Mouse (Mus musculus): ENCODE results near the gene Mamstr. TPM values are rescaled to one million over a fixed set of nuclear protein-coding genes. Genes with fewer than 3 reads are reported as not detected.

Gene Mamstr
- polyA plus RNA-seq, 1 experiment, result 6.1 TPM

DNA sequence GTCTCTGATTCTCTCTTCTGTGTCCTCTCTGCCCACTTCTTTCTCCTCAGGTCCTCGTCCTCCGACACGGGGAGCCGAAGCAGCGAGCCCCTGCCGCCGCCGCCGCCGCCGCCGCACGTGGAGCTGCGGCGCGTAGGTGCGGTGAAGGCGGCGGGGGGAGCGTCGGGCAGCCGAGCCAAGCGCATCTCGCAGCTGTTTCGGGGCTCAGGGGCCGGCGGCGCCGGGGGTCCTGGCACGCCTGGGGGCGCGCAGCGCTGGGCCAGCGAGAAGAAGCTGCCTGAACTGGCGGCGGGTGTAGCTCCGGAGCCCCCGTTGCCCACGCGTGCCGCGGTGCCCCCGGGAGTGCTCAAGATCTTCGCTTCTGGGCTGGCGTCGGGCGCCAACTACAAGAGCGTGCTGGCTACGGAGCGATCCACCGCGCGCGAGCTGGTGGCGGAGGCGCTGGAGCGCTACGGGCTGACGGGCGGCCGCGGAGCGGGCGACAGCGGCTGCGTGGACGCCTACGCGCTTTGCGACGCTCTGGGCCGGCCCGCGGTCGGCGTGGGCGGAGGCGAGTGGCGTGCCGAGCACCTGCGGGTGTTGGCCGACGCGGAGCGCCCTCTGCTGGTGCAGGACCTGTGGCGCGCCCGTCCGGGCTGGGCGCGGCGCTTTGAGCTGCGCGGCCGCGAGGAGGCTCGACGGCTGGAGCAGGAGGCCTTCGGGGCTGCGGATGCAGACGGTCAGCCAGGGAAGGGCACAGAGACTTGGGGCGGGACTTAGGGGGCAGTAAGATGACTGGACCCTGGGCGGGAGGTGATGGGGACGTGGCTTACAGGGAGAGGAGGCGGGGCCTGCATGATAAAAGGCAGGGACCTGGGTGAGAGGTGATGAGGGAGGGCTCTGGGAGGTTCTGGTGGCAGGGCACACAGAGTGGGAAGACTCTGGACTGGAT is 11.1 kb upstream of the Mamstr start:
- no peak for DNase-seq (ENCODE audit: low read depth)

DNA sequence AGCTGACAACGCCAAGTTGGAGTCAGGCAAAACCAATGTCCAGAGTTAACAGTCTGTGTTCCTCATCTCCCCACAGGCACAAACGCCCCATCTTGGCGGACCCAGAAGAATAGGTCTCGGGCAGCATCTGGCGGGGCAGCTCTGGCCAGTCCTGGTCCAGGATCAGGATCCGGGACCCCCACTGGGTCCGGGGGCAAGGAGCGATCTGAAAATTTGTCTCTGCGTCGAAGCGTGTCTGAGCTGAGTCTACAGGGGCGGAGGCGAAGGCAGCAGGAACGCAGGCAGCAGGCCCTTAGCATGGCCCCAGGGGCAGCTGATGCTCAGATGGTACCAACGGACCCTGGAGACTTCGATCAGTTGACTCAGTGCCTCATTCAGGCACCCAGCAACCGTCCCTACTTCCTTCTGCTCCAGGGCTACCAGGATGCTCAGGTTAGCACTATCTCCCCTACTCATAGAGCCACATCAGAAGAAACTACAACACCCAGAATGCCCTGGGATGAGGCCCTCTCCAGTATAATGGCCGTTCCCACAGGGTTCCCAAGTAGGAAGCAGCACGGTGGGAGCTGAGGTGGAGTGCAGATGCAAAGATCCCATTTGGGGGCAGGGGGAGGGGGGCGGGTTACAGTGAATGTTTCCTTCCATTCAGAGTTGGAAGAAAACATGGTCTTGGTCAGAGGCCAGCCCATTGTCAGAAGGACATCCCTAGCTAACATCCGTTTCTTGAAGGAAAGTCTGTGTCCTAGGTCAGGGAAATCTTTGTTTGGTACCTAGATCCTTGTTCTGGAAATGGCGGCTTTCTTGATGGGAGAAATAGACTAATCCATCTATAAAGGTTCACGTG is 9.5 kb upstream of the Mamstr start:
- DNase-seq (ENCODE audit: low read depth), result no peak

DNA sequence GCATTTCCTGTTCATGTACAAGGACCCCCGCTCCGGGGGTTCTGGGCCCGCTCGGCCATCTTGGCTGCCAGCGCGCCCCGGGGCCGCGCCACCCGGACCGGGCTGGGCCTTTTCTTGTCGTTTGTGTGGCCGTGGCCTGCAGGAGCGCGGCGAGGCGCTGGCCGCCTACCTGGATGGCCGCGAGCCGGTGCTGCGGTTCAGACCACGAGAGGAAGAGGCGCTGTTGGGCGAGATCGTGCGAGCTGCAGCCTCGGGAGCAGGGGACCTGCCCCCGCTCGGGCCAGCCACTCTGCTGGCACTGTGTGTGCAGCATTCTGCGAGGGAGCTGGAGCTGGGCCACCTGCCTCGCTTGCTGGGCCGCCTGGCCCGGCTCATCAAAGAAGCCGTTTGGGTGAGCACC is 7.3 kb upstream of the Mamstr start:
- DNase-seq (ENCODE audit: low read depth), result no peak

DNA sequence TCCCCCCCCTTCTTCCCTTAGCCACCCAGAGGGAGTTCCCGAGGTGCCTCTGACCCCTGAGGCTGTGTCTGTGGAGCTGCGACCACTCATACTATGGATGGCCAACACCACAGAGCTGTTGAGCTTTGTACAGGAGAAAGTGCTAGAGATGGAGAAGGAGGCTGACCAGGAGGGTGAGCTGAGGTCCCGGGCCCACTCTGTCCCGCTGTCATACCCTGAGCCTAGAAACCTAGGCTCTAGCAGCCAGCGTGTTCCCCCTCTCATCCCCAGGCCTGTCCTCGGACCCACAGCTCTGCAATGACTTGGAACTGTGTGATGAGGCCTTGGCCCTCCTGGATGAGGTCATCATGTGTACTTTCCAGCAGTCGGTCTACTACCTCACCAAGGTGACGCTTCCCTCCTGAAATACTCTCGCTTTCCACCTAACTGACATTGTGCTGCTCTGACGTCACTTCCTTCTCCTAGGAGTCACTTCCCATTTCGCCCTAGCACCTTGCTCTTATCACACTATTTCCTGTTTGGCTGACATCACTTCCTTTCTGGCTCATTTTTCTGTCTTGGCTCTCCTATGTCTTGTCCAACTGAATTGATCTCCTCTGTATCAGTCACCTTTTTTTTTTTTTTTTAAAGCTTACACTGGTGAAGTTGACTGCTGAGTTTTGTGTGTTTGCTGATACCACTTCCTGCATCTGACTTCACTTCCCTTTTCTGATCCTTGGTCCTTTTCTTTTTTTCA is 4.7 kb upstream of the Mamstr start:
- DNase-seq (ENCODE audit: low read depth), result no peak

DNA sequence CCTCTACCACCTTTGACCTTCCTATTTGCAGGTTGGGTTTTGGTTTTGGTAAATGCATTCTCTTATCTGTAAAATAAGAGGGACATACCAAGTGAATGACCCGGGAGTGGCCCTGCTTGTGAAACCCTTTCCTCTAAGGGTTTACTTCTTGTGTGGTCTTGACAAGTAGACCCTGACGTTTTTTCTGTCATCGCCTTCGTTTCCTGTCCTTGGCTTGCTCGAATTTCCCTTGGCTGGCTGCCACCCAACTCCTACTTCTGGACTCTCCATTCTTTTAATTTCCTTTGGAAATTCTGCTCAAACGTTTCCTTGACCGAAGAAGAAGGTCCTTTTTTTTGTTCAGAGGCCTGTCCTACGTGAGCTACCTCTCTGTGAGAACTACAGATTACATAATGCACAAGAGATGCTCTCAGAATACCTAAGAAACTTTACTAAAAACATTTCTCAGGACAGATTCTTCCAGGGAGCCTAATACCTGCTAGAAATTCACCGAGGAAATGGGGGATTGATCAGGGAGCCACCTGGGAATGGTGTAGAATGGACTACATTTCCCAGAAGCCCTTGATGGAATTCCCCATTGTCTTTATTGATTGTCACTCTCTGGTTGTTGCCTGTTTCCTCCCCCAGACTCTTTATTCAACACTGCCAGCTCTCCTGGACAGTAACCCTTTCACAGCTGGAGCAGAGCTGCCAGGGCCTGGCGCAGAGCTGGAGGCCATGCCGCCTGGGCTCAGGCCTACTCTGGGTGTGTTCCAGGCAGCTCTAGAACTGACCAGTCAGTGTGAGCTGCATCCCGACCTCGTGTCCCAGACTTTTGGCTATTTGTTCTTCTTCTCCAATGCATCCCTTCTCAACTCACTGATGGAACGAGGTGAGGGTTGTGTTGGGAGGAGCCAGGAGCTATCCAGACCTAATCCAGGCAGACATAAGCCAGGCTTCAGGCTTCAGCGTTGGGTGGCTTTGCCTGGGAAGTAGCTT is 3.8 kb upstream of the Mamstr start:
- DNase-seq (ENCODE audit: low read depth), result no peak

DNA sequence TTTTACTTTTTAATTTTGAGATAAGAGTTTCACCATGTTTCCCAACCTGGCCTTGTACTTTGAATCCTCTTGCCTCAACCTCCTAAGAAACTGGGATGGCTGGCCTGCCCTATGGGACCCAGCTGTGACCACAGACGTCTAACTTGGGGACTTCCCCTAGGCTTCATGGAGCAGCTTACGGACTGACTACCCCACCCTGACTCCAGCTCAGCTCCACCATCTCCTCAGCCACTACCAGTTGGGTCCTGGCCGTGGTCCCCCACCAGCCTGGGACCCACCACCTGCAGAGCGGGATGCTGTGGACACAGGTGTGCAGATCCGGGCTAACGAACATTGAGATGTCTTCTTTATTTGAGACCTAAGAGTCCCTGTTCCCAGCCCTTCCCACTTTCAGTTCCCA is 2.1 kb upstream of the Mamstr start:
- no peak for DNase-seq (ENCODE audit: low read depth)

DNA sequence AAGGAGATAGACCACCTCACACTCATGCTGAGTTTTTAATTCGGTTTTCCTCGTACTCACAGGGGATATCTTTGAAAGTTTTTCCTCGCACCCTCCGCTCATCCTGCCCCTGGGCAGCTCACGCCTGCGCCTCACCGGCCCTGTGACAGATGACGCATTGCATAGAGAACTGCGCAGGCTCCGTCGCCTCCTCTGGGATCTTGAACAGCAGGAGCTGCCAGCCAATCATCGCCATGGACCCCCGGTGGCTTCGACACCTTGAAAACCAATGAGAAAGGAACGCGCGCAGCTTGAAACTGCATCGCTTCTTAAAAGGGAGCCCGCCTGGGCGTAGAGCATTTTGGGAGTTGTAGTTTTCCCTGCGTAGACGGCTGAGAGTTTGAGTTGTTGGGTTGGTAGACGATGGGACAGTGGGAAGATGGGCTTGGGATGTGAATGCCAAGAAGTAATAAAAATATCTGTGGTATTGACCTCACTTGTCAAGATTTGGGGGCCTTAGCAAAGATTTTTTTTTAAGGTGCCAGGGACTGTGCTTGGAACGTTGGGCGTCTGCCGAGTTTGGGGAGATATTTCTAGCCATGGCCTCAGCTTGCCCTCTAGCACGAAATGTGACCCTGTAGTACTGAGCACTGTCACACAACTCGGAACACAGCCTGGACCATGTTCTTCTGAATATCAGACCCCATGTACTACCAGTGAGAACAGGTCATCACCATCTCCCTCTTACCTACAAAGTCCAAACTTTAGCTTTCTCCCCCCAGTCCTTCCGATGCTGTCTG is 965 bp upstream of the Mamstr start:
- DNase-seq (ENCODE audit: low read depth), result no peak

DNA sequence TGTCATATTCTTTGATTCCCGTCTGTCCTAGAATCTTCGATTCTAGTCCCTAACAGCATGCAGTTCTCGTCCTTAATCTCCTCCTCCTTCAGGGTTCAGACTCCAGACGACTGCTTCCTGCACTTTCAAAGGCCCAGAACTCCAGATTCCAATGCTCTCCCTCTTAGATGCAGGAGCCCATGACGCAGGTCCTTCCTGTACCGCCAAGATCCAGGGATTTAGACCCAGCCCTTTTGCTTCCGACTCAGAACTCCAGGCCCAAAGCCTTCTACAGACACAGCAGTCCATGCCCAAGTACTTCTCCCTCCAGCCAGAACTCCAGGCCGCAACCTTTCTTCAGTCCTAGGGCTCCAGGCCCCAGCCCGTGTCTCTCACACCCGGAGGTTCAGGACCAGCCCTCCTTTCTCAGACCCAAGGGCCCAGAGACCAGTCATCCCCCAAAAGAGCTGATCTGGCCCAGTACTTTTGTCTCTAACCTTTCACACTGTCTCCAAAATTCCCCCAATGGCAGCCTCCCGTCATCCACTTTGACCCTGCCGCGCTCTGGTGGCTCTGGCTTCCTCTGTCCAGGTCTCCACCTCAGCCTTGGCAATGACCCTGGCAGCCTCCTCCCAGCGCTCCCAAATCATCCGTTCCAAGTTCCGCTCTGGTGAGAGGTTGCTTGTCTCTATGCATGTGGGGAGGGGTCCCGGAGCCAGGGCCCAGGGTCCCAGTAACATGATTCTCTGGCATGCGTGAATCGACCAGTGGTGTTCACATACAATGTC is 597 bp downstream of the Mamstr start:
- no peak for DNase-seq (ENCODE audit: low read depth)

DNA sequence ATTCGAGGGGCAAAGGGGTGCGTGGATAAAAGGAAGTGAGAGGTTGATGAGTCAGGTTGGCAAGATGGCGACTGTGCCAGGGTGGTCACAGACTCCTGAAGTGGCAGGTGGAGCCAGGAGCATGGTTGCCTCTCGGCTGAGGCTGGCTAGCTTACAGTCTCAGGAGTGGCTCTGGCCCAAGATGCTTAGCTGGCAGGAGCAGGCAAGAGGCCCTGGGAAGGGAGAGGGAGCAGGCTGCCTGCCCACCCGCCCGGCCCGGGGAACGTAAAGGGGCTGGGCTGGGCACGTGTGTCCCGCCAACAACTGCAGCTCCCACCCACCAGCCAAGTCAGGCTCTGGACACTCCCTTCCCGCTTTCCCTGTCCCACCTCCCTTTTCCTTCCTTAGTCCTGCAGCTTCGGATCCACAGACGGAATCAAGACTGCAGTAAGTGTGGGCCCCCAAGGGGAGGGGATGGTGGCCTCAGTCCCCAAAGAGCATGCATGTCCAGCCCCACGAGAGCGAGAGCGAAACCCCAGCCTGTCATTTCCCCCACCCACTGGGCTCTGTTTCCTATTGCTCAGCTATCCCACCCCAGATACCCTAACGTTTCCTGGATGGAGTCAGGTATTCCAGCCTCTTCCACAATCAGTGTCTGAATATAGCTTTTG is 1.7 kb downstream of the Mamstr start:
- DNase-seq (ENCODE audit: low read depth), result no peak

DNA sequence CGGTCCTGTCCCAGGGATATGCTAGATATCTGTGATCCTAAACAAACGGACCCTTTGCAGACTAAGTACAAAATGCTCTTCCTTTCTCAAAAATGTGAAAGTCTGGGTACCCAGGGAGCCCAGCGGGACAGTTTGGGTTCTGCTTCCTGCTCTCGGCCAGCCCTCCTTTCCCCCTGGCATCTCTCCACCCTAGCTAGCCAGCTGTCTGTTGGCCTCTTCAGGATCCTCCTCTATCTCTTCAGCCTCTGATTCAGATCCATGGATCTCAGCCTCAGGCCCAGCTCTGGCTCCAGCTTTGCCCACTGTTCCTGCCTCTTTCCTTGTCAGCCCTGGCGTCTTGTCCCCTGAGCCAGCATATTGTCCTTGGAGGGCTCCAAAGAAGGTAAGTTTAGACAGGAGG is 2.3 kb downstream of the Mamstr start:
- DNase-seq (ENCODE audit: low read depth), result no peak

DNA sequence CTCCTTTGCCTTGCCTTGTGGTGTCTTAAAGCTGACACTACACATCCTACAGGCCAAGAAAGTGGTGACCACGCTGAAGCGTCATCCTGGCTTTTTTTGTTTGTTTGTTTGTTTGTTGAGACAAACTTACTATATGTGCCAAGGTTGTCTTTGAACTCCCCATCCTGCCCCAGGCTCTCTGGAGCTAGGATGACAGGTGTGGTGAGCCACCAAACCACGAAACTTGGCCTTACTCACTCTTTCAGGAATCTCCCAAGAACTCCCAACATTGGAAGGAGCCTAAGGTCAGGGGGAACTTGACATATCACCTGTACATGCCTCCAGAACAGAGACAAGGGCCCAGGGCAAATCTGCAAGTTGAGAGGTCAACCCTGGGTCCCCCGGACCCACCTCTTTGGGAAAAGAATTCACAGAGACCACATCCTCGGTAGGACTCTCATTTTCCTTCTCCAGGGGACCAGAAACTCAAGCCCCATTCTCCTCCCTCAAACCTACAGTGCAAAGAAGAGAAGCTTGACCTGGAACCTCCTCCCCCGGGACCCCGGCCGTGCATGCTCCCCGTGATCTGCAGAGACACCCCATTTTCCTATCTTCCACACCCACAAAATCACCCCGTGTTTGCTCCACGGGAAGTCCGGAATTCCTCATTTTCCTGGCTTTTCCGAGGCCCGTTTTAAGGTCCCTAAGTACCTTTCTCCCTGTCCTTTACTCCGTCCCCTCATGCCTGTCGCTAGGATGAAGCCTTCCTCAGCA is 2.9 kb downstream of the Mamstr start:
- no peak for DNase-seq (ENCODE audit: low read depth)

DNA sequence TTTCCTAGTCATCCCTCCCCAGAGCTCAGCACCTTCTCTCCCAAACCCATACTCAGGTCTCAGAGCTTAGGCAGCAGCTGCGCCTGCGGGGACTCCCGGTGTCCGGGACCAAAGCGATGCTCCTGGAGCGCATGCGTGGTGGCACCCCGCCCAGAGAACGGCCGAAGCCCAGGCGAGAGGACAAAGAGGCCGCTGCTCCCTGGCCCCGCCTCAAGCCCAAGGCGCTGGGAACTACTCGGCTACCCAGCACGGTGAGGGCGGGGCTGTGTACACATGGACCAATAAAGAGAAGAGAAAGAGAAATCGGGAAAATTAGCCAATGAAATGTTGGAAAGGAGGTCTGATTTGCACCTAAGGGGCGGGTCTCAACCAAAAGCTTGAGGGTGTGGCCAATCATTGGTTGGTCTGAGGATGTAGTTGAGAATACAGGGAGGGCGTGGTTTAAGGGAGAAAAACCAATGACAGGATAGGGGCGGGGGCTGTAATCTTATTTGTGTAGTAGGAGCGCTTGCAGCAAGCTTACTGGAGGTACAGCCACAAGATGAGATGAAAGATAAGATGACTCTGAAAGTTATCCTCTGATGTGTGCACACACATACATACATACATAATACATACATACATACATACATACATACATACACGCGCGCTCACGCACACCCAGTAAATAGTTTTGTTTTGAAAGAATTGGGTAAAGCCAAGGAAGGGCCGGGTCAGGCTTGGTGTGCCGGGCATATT is 3.8 kb downstream of the Mamstr start:
- peak; percentile 95 for DNase-seq (ENCODE audit: low read depth)

DNA sequence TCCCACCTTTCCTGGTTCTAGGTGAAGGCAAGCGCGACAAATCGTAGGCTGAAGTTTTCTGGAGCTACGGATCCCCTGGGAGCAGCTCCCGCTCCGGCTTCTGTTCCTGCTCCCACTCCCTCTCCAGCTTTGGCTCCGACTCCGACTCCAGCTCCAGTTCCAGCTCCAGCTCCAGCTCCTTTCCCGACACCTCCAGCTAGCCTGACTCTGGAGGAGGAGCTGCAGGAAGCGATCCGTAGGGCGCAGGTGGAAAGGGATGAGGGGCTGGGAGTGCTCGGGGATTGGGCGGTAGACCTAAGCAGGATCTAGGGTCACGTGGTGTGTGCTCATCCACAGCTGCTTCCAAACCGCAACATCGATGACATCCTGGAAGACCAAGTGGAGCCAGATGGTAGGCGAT is 4.4 kb downstream of the Mamstr start:
- DNase-seq (ENCODE audit: low read depth), result no peak

DNA sequence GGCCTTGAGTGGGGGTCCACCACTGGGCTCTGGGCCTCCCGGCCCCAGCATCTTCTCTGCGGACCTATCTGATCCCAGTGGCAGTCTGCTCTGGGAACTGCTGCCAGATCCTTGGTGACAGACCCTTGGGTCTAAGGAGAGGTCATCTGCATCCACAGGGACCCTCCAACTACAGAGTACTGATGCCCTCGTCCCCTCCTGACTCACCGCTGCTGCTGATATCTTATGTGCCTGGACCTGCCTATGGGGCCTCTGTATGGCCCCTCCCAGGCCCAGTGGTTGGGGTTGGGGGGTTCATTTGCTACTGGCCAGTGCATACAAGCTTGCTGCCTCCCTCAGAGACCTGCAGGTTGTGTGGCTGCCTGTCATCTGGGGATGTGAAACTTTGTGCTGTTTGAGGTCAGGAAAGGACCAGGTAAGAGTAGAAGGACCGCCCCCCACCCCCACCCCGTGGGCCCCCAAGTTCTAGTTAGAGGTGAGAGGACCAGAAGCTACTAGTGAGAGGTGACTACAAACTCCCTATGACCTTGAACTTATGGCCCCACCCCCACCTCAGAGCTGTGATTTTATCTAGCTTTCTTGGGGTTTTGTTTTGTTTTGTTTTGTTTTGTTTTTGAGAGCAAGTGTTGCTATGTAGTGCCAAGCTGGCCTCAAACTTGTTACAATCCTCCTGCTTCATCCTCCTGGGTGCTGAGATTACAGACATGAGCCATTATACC is 5.3 kb downstream of the Mamstr start:
- no peak for DNase-seq (ENCODE audit: low read depth)

DNA sequence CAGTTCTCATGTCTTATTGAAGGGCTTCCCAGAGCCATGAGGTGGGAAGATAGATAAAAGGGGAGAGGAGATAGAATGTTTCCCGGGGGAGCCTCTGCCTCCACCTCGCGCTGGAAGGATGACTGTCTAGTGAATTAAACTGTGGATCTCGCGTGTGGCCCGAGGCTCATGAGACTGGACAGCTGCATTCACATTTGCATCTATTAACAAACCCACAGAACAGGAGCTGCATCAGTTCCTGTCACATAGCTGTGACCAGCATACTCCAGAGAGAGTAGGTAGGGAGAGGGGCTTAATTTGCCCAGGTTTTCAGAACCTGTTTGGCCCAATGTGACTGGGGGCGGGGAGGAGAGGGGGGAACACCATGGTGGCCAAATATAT is 5.8 kb downstream of the Mamstr start:
- no peak for DNase-seq (ENCODE audit: low read depth)

DNA sequence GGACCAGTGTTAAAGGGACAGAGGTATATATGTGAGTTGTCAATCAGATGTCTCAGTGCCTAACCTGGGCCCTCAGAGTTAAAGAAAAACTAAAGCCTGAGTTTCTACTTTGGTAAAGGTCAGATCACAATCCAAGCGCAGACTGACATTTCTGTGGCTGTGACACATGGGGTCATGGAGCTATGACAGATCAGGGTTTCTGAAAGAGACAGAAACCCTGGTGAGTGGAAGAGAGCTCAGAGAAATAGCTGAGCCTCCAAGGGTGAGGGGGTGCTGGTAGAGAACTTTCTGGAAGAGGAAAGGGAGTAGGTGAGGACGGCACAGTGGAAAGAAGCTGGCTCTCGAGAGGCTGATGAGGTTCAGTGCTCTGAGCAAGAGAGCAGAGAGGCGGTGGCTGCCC is 6.9 kb downstream of the Mamstr start:
- DNase-seq (ENCODE audit: low read depth), result no peak

DNA sequence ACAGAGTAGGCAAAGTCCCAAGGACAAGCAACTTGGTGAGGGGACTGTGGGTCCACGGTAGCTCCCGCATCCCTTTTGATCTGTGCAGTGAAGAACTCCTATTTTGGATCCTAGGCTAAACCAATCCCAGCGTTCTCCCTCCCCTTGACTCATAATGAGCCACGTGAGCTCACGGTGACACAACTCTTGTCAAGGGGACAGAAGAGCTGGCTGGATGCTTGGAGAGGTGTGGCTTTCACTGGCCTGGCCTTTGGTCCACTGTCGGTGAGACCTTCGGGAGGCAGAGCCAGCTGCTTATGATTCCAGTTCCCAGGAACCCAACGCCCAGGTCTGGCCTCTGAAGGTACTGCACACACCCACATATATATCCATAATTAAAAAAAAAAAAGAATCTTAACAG is 9.6 kb downstream of the Mamstr start:
- DNase-seq (ENCODE audit: low read depth), result no peak
